Mouse (Mus musculus) testis, adult 2 months (tissue): ENCODE results near the gene Ankrd12.

Experiments
- CTCF ChIP-seq: fragments of 200-500 bp; IDR thresholded peaks from 2 replicates; pipeline ENCODE4 v1.5.1; 2012; ENCODE audit warnings: low read depth, mild to moderate bottlenecking, inconsistent platforms, low read length, moderate library complexity; ENCODE audit not compliant: control insufficient read depth, insufficient read depth, insufficient replicate concordance
- POLR2A ChIP-seq: fragments of 200-500 bp; IDR thresholded peaks from 2 replicates; pipeline ENCODE4 v1.6.1; 2012; ENCODE audit warnings: low read depth, mild to moderate bottlenecking, inconsistent platforms, low read length, moderate library complexity; ENCODE audit not compliant: control insufficient read depth

- TF ChIP-seq CTCF, result no peak
- no peak for TF ChIP-seq POLR2A
Observed at GRCm38 (mm10) chr17:66061241-66061938, 15.5 kb downstream of the Ankrd12 start.
